Mouse (Mus musculus) embryonic fibroblast, embryonic 13.5 days (primary cell): ENCODE measurements around the gene Fmo6. TPM values are rescaled to one million over a fixed set of nuclear protein-coding genes. Genes with fewer than 3 reads are reported as not detected.

Experiments used
- H3K27ac ChIP-seq: 2 replicates; pipeline ENCODE4 v1.5.1; 2012; ENCODE audit warnings: low read length, control low read depth, inconsistent platforms; ENCODE audit not compliant: insufficient read depth
- H3K4me1 ChIP-seq: 2 replicates; pipeline ENCODE4 v1.6.1; 2011; ENCODE audit warnings: low read length; ENCODE audit not compliant: control insufficient read depth, insufficient read depth
- H3K4me3 ChIP-seq: 2 replicates; pipeline ENCODE4 v1.5.1; 2011; ENCODE audit warnings: mild to moderate bottlenecking, control low read depth, low read length; ENCODE audit not compliant: insufficient read depth
- CTCF ChIP-seq: IDR thresholded peaks from 2 replicates; pipeline ENCODE4 v1.5.1; 2011; ENCODE audit warnings: mild to moderate bottlenecking, control low read depth, low read length, moderate library complexity, borderline replicate concordance; ENCODE audit not compliant: insufficient read depth
- POLR2A ChIP-seq: IDR thresholded peaks from 2 replicates; pipeline ENCODE4 v1.6.1; 2011; ENCODE audit warnings: low read depth, mild to moderate bottlenecking, control low read depth, low read length, moderate library complexity
- polyA plus RNA-seq: library from polyadenylated mRNA; stranded (reverse); fragments of >200 nt; gene quantifications from 2 replicates; pipeline ENCODE4 v1.2.4, GENCODE M21; 2011; ENCODE audit warnings: low read depth; ENCODE audit not compliant: missing spikeins, insufficient read length

Gene Fmo6
- polyA plus RNA-seq, 1 experiment, result not detected

GRCm38 (mm10) chr1:162943700-162944099, 6.4 kb upstream of the Fmo6 start:
- no peak for TF ChIP-seq POLR2A
- TF ChIP-seq CTCF, result no peak
- peak overlapping the region; percentile 92; the same call in 1 of the 2 replicates for H3K27ac ChIP-seq
- no peak overlapping the region for H3K4me3 ChIP-seq
- peaks cover 11% of the 10 kb centered on the region for H3K4me1 ChIP-seq

GRCm38 (mm10) chr1:162938696-162939351, 1.5 kb upstream of the Fmo6 start:
- Histone ChIP-seq H3K4me1 (peaks cover 7% of the 10 kb centered on the region; the same call in 1 of the 2 replicates), H3K4me3 (no peak overlapping the region), H3K27ac (no peak overlapping the region)
- TF ChIP-seq CTCF (no peak), POLR2A (no peak)

- Histone ChIP-seq H3K4me3 (no peak overlapping the region), H3K4me1 (peaks cover 2% of the 10 kb centered on the region; the same call in 1 of the 2 replicates), H3K27ac (no peak overlapping the region)
- TF ChIP-seq POLR2A (no peak), CTCF (no peak)
Observed at GRCm38 (mm10) chr1:162937970-162938695, 818 bp upstream of the Fmo6 start.

- no peak overlapping the region for H3K4me3 ChIP-seq
- H3K27ac ChIP-seq, result no peak overlapping the region
- H3K4me1 ChIP-seq, result no peaks in the 10 kb centered on the region
- TF ChIP-seq CTCF, result no peak
- TF ChIP-seq POLR2A, result no peak
Observed at GRCm38 (mm10) chr1:162934374-162935012, 2.8 kb downstream of the Fmo6 start.

GRCm38 (mm10) chr1:162932386-162932785, 4.9 kb downstream of the Fmo6 start:
- no peak for TF ChIP-seq POLR2A
- Histone ChIP-seq H3K4me1 (no peaks in the 10 kb centered on the region), H3K4me3 (no peak overlapping the region), H3K27ac (no peak overlapping the region)

GRCm38 (mm10) chr1:162931880-162932279, 5.4 kb downstream of the Fmo6 start:
- Histone ChIP-seq H3K27ac (no peak overlapping the region), H3K4me1 (no peaks in the 10 kb centered on the region), H3K4me3 (no peak overlapping the region)
- TF ChIP-seq POLR2A, result no peak

GRCm38 (mm10) chr1:162931310-162931875, 5.9 kb downstream of the Fmo6 start:
- H3K4me3 ChIP-seq, result no peak overlapping the region
- H3K4me1 ChIP-seq, result no peaks in the 10 kb centered on the region
- TF ChIP-seq CTCF (no peak), POLR2A (no peak)
- H3K27ac ChIP-seq, result no peak overlapping the region

GRCm38 (mm10) chr1:162930631-162931030, 6.7 kb downstream of the Fmo6 start:
- Histone ChIP-seq H3K4me3 (no peak overlapping the region), H3K27ac (no peak overlapping the region), H3K4me1 (no peaks in the 10 kb centered on the region)
- TF ChIP-seq CTCF, result no peak
- TF ChIP-seq POLR2A, result no peak

- TF ChIP-seq CTCF (no peak), POLR2A (no peak)
- H3K4me1 ChIP-seq, result no peaks in the 10 kb centered on the region
- no peak overlapping the region for H3K4me3 ChIP-seq
- H3K27ac ChIP-seq, result no peak overlapping the region
Observed at GRCm38 (mm10) chr1:162929146-162929545, 8.2 kb downstream of the Fmo6 start.

GRCm38 (mm10) chr1:162925121-162925520, 12.2 kb downstream of the Fmo6 start:
- H3K4me1 ChIP-seq, result no peaks in the 10 kb centered on the region
- no peak overlapping the region for H3K4me3 ChIP-seq
- no peak overlapping the region for H3K27ac ChIP-seq
- TF ChIP-seq POLR2A (no peak), CTCF (no peak)
